Mouse (Mus musculus) G1E (cell line): ENCODE results near the gene Notch4.

Source experiments
- CTCF ChIP-seq: IDR thresholded peaks from 2 replicates; pipeline ENCODE4 v1.5.1; 2012; ENCODE audit warnings: low read depth, low read length, inconsistent platforms, mixed read lengths
- GATA1 ChIP-seq: IDR thresholded peaks from 2 replicates; pipeline ENCODE4 v1.6.1; 2012; ENCODE audit warnings: borderline replicate concordance, low read length, inconsistent platforms, mixed read lengths
- POLR2AphosphoS5 ChIP-seq: IDR thresholded peaks from 2 replicates; pipeline ENCODE4 v1.6.1; 2012; ENCODE audit warnings: low read depth, low read length, inconsistent platforms; ENCODE audit not compliant: insufficient replicate concordance
- TAL1 ChIP-seq: conservative IDR thresholded peaks from 2 replicates; pipeline ENCODE4 v1.6.1; 2012; ENCODE audit warnings: low read depth, low read length, inconsistent platforms, mixed read lengths

DNA sequence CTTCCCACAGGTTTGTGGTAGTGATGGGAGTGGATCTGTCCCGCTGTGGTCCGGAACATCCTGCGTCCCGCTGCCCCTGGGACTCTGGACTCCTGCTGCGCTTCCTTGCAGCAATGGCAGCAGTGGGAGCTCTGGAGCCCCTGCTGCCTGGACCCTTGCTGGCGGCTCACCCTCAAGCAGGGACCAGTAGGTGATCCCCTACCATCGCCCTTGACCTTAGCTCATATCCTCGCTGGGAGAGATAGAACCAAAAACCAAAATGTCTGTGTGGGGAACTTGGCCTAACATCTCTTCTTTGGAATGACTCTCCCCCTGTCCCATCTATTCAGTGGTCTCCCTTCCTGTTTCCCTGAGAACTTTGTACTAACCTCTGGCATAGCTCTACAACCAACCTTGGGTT, 19.8 kb downstream of the Notch4 start:
- TF ChIP-seq TAL1 (no peak), POLR2AphosphoS5 (no peak), CTCF (no peak), GATA1 (no peak)
